ENCODE assay signal across 29 mouse cellular contexts in the genomic region with DNA sequence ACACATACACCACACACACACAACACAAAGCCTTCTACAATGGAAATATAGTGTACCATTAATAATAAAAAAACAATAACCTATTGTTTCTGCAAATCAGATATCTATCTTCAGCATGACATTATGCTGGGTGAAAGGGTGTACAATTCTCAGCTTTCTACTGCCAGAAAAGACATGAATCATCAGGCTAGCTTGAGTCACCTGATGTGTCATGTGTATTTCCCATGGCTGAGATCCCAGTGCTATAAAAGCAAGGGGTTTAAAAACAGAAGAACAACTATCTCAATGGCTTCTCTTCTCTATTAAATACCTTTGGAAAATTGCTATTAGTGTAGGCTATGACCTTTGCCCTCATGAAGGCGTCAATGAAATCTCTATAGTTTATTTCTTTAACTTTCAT.
A peak's percentile ranks its signal among the peaks of the same experiment; 100 is the strongest.
DNase-seq lines count a peak whose midpoint lies in the region; ATAC-seq and TF ChIP-seq lines count a peak whose summit lies in the region.
"Had no signal": no experiment of that assay in that cellular context is flagged by ENCODE, and none has a peak within 500 bp of the region (broad histone marks: within the 10 kb centered on the region; RNA-seq: fewer than 3 reads in every experiment).

No protein-coding gene starts in this region.

- no peak for TF ChIP-seq CTCF in kidney, adult 2 months (conservative IDR thresholded peaks at IDR 0.05; ENCODE audit: insufficient read depth, insufficient read length, low read depth, low read length)
- TF ChIP-seq CTCF in Patski (IDR thresholded peaks at IDR 0.05) = no peak

- H3K36me3 ChIP-seq in kidney, adult 2 months (ENCODE audit: control insufficient read depth, insufficient read depth, low read length) = no peaks in the 10 kb centered on the region
- no peaks in the 10 kb centered on the region for H3K36me3 ChIP-seq in kidney, embryonic 14.5 days (ENCODE audit: control insufficient read depth, insufficient read depth, low read length)
- H3K36me3 ChIP-seq in myocyte (ENCODE audit: control insufficient read depth, insufficient read depth) = no peaks in the 10 kb centered on the region
- H3K36me3 ChIP-seq: forebrain, embryonic 12.5 days; heart, embryonic 13.5 days; limb, embryonic 12.5 days; liver, embryonic 15.5 days; neural tube, embryonic 12.5 days had no signal

- H3K79me2 ChIP-seq in myocyte (ENCODE audit: control insufficient read depth, insufficient read depth) = no peaks in the 10 kb centered on the region

- no peak for ATAC-seq in kidney, embryonic 14.5 days (ENCODE audit: low FRiP score, low TSS enrichment)
- ATAC-seq in Patski = no peak
- ATAC-seq: midbrain, embryonic 16.5 days had no signal

- 59% methylated on average over 1 of the region's 1 CpGs for WGBS in kidney, adult 2 months
- 62% methylated on average over 1 of the region's 1 CpGs for WGBS in kidney, embryonic 14.5 days

- H3K4me1 ChIP-seq in kidney, adult 2 months (ENCODE audit: control insufficient read depth, insufficient read depth, low read length) = no peaks in the 10 kb centered on the region
- no peaks in the 10 kb centered on the region for H3K4me1 ChIP-seq in kidney, embryonic 14.5 days (ENCODE audit: control insufficient read depth, insufficient read depth, low read length)
- H3K4me1 ChIP-seq: forebrain, embryonic 12.5 days; heart, embryonic 13.5 days; limb, embryonic 12.5 days; liver, embryonic 15.5 days; neural tube, embryonic 12.5 days had no signal

- in situ Hi-C loops in Patski (cut with MboI; ENCODE audit: low pct_unique_long_range_greater_than_20kb) = no loop called here

- no peak overlapping the region for H3K4me2 ChIP-seq in kidney, embryonic 14.5 days (replicated peaks; ENCODE audit: low read depth, low read length)
- H3K4me2 ChIP-seq in myocyte (ENCODE audit: low read depth) = no peak overlapping the region
- H3K4me2 ChIP-seq: forebrain, embryonic 12.5 days; heart, embryonic 13.5 days; hindbrain, embryonic 14.5 days; limb, embryonic 12.5 days; liver, embryonic 15.5 days; lung, embryonic 14.5 days; neural tube, embryonic 12.5 days had no signal

- CTCF ChIA-PET in Patski (lab: Charles Lee) = interaction anchor here (1.1 to 1.5 kb wide), 2 partner anchors 8 to 95 kb away, joined by 3 read pairs; no protein-coding TSS in a partner anchor

- no peak overlapping the region for H3K9ac ChIP-seq in kidney, embryonic 14.5 days (ENCODE audit: low read depth, low read length)
- H3K9ac ChIP-seq: forebrain, embryonic 12.5 days; heart, embryonic 13.5 days; hindbrain, embryonic 14.5 days; limb, embryonic 12.5 days; liver, embryonic 15.5 days; lung, embryonic 14.5 days; neural tube, embryonic 12.5 days had no signal

- H3K27me3 ChIP-seq in kidney, adult 2 months (replicated peaks; ENCODE audit: control insufficient read depth, insufficient read depth, low read length) = no peaks in the 10 kb centered on the region
- H3K27me3 ChIP-seq in kidney, embryonic 14.5 days (ENCODE audit: control insufficient read depth, insufficient read depth, low read length) = no peaks in the 10 kb centered on the region
- no peaks in the 10 kb centered on the region for H3K27me3 ChIP-seq in Patski
- H3K27me3 ChIP-seq in myocyte (ENCODE audit: control insufficient read depth, insufficient read depth, insufficient read length) = no peaks in the 10 kb centered on the region
- H3K27me3 ChIP-seq: forebrain, embryonic 12.5 days; heart, embryonic 13.5 days; limb, embryonic 12.5 days; liver, embryonic 15.5 days; neural tube, embryonic 12.5 days had no signal

- H3K4me3 ChIP-seq in kidney, adult 2 months (ENCODE audit: insufficient read depth, low read depth, low read length) = no peak overlapping the region
- no peak overlapping the region for H3K4me3 ChIP-seq in kidney, embryonic 14.5 days (ENCODE audit: low read length)
- no peak overlapping the region for H3K4me3 ChIP-seq in myocyte
- H3K4me3 ChIP-seq: forebrain, embryonic 12.5 days; heart, embryonic 13.5 days; limb, embryonic 12.5 days; liver, embryonic 15.5 days; neural tube, embryonic 12.5 days had no signal

- TF ChIP-seq POLR2A in kidney, adult 2 months (IDR thresholded peaks at IDR 0.05; ENCODE audit: low read depth, low read length) = no peak
- TF ChIP-seq POLR2A in myocyte (IDR thresholded peaks at IDR 0.05; ENCODE audit: insufficient read length, low read depth) = no peak

- peak; percentile 25 for DNase-seq in kidney, adult 2 months
- DNase-seq in 416B (ENCODE audit: low read depth) (peak; percentile 7), Patski (ENCODE audit: low read depth, low spot score) (peak; percentile 42)
- no peak for DNase-seq in gastrocnemius, adult 18-20 months (ENCODE audit: low spot score)
- no peak for DNase-seq in urinary bladder, adult 2 months (ENCODE audit: low spot score)
- no peak for DNase-seq in left cerebral cortex, adult 11 months (ENCODE audit: low spot score)
- DNase-seq: adrenal gland, postnatal 14 days; cerebellum, adult 8-10 months; cerebellum, postnatal 25 days; gastrocnemius, postnatal 25 days; heart, adult 18-20 months; heart, postnatal 10 days; kidney, adult 8-10 months; kidney, postnatal 14 days; layer of hippocampus, adult 9-11 months; lung, embryonic 14.5 days; lung, postnatal 14 days; right cerebral cortex, adult 18-20 months; thymus, adult 2 months; thymus, postnatal 36 days had no signal

- POLR2A ChIA-PET in Patski (lab: Charles Lee) = no interaction called here

- H3K27ac ChIP-seq in kidney, adult 2 months (ENCODE audit: insufficient read depth, low read depth, low read length) = no peak overlapping the region
- H3K27ac ChIP-seq in kidney, embryonic 14.5 days (ENCODE audit: low read depth, low read length) = no peak overlapping the region
- H3K27ac ChIP-seq: forebrain, embryonic 12.5 days; heart, embryonic 13.5 days; hindbrain, embryonic 14.5 days; limb, embryonic 12.5 days; liver, embryonic 15.5 days; neural tube, embryonic 12.5 days had no signal

- H3ac ChIP-seq in myocyte (ENCODE audit: control insufficient read depth, insufficient read length) = no peak overlapping the region

- no peaks in the 10 kb centered on the region for H3K9me3 ChIP-seq in kidney, embryonic 14.5 days (ENCODE audit: control insufficient read depth, low read length)
- H3K9me3 ChIP-seq: forebrain, embryonic 12.5 days; heart, embryonic 13.5 days; limb, embryonic 12.5 days; liver, embryonic 15.5 days; neural tube, embryonic 12.5 days had no signal

TF ChIP-seq in myocyte, 11 proteins besides CTCF, POLR2A, EP300 and RAD21:
- TF ChIP-seq USF1 (IDR thresholded peaks at IDR 0.05; ENCODE audit: low read depth) (peak; percentile 90), TCF3 (IDR thresholded peaks at IDR 0.05; ENCODE audit: insufficient read length, low read depth) (no peak)

Comparison
In these comparisons a context has a peak if more than half of its experiments do, and no peak if none do; other contexts are left out.
1. DNase-seq: peak in kidney, adult 2 months (single experiment), 416B (single experiment) and Patski (single experiment); none in gastrocnemius, adult 18-20 months (single experiment), urinary bladder, adult 2 months (single experiment) and left cerebral cortex, adult 11 months (single experiment).